Mouse (Mus musculus): Measurements from ENCODE around the gene Mthfr. TPM values are rescaled to one million over a fixed set of nuclear protein-coding genes. Genes with fewer than 3 reads are reported as not detected.

Gene Mthfr
- 23.3 and 25.8 TPM in 2 replicates for polyA plus RNA-seq (2016; fragmentation: Nextera tagmentation; extraction: Ambion mirVana)

GRCm38 (mm10) chr4:148038600-148039253, at the start of gene Mthfr, which contains the start of gene Clcn6:
Gene Mthfr, plus strand, starts transcription at chr4:148039077.
Gene Clcn6, minus strand, starts transcription at chr4:148038821.
- H3K27me3 ChIP-seq (ENCODE audit: low read depth, poor library complexity, severe bottlenecking): no peaks in the 10 kb centered on the region
- H3K4me1 ChIP-seq: peaks cover 49% of the 10 kb centered on the region
- under 1% methylated on average over 54 of the region's 54 CpGs for WGBS
- peak within 1 kb of the TSS; percentile 70 for H3K4me3 ChIP-seq
- H3K9me3 ChIP-seq (replicated peaks): no peaks in the 10 kb centered on the region
- peak; percentile 99 for DNase-seq (ENCODE audit: low spot score)
- H3K27ac ChIP-seq: peak within 1 kb of the TSS; percentile 86
- peaks cover 40% of the 10 kb centered on the region for H3K36me3 ChIP-seq

GRCm38 (mm10) chr4:147993571-147994095, 45.2 kb upstream of the Mthfr start:
- WGBS: 71% methylated on average over 7 of the region's 7 CpGs
- DNase-seq (ENCODE audit: low spot score): no peak
- H3K27me3 ChIP-seq (ENCODE audit: low read depth, poor library complexity, severe bottlenecking): no peaks in the 10 kb centered on the region
- no peaks in the 10 kb centered on the region for H3K4me1 ChIP-seq
- no peak overlapping the region for H3K27ac ChIP-seq
- H3K36me3 ChIP-seq: no peaks in the 10 kb centered on the region
- H3K4me3 ChIP-seq: no peak overlapping the region
- H3K9me3 ChIP-seq (replicated peaks): no peaks in the 10 kb centered on the region

- no peak overlapping the region for H3K27ac ChIP-seq
- no peaks in the 10 kb centered on the region for H3K9me3 ChIP-seq (replicated peaks)
- no peaks in the 10 kb centered on the region for H3K27me3 ChIP-seq (ENCODE audit: low read depth, poor library complexity, severe bottlenecking)
- no peaks in the 10 kb centered on the region for H3K36me3 ChIP-seq
- DNase-seq (ENCODE audit: low spot score): no peak
- 85% methylated on average over 3 of the region's 3 CpGs for WGBS
- H3K4me3 ChIP-seq: no peak overlapping the region
- H3K4me1 ChIP-seq: no peaks in the 10 kb centered on the region
These were observed 43.6 kb upstream of the Mthfr start for GRCm38 (mm10) chr4:147995311-147995710.

- Histone ChIP-seq H3K9me3 (replicated peaks) (no peaks in the 10 kb centered on the region), H3K4me3 (no peak within 1 kb of the TSS), H3K27ac (no peak within 1 kb of the TSS), H3K36me3 (peaks cover 21% of the 10 kb centered on the region), H3K4me1 (peaks cover 16% of the 10 kb centered on the region), H3K27me3 (ENCODE audit: low read depth, poor library complexity, severe bottlenecking) (no peaks in the 10 kb centered on the region)
- no peak for DNase-seq (ENCODE audit: low spot score)
- 38% methylated on average over 12 of the region's 12 CpGs for WGBS
These were observed 38.6 kb upstream of the Mthfr start, which contains the start of gene Nppa for GRCm38 (mm10) chr4:148000202-148000772. Gene Nppa, plus strand, starts transcription at chr4:148000722.

GRCm38 (mm10) chr4:148001013-148001789, 37.7 kb upstream of the Mthfr start:
- Histone ChIP-seq H3K27me3 (ENCODE audit: low read depth, poor library complexity, severe bottlenecking) (no peaks in the 10 kb centered on the region), H3K27ac (no peak overlapping the region), H3K36me3 (peaks cover 30% of the 10 kb centered on the region), H3K4me1 (peaks cover 19% of the 10 kb centered on the region), H3K9me3 (replicated peaks) (no peaks in the 10 kb centered on the region), H3K4me3 (no peak overlapping the region)
- no peak for DNase-seq (ENCODE audit: low spot score)
- 86% methylated on average over 17 of the region's 17 CpGs for WGBS

DNA sequence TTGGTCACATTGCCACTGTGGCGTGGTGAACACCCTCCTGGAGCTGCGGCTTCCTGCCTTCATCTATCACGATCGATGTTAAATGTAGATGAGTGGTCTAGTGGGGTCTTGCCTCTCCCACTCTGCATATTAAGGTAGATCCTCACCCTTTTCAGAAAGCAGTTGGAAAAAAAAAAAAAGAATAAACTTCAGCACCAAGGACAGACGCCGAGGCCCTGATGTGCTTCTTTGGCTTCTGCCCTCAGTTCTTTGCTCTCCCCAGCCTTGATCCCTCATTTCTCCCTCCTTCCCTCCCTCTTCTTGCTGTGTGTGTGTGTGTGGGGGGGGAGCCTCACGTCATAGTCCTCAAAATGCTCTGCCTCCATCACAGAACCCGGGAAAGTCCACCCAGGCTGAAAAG, 37.0 kb upstream of the Mthfr start:
- H3K36me3 ChIP-seq: peaks cover 36% of the 10 kb centered on the region
- H3K27me3 ChIP-seq (ENCODE audit: low read depth, poor library complexity, severe bottlenecking): no peaks in the 10 kb centered on the region
- peaks cover 19% of the 10 kb centered on the region for H3K4me1 ChIP-seq
- H3K4me3 ChIP-seq: no peak overlapping the region
- no peaks in the 10 kb centered on the region for H3K9me3 ChIP-seq (replicated peaks)
- no peak for DNase-seq (ENCODE audit: low spot score)
- 50% methylated on average over 8 of the region's 8 CpGs for WGBS
- H3K27ac ChIP-seq: no peak overlapping the region

GRCm38 (mm10) chr4:148004361-148004760, 34.5 kb upstream of the Mthfr start:
- H3K4me1 ChIP-seq: peaks cover 19% of the 10 kb centered on the region
- peaks cover 61% of the 10 kb centered on the region for H3K36me3 ChIP-seq
- peak; percentile 46 for DNase-seq (ENCODE audit: low spot score)
- H3K4me3 ChIP-seq: no peak overlapping the region
- no peaks in the 10 kb centered on the region for H3K9me3 ChIP-seq (replicated peaks)
- no peaks in the 10 kb centered on the region for H3K27me3 ChIP-seq (ENCODE audit: low read depth, poor library complexity, severe bottlenecking)
- no peak overlapping the region for H3K27ac ChIP-seq
- 70% methylated on average over 7 of the region's 7 CpGs for WGBS

GRCm38 (mm10) chr4:148008412-148008811, 30.5 kb upstream of the Mthfr start:
- Histone ChIP-seq H3K4me1 (peaks cover 19% of the 10 kb centered on the region), H3K27ac (no peak overlapping the region), H3K27me3 (ENCODE audit: low read depth, poor library complexity, severe bottlenecking) (no peaks in the 10 kb centered on the region), H3K9me3 (replicated peaks) (no peaks in the 10 kb centered on the region), H3K36me3 (peaks cover 99% of the 10 kb centered on the region), H3K4me3 (no peak overlapping the region)
- WGBS: 83% methylated on average over 4 of the region's 4 CpGs
- peak; percentile 38 for DNase-seq (ENCODE audit: low spot score)

- H3K9me3 ChIP-seq (replicated peaks): no peaks in the 10 kb centered on the region
- no peak for DNase-seq (ENCODE audit: low spot score)
- peaks cover 10% of the 10 kb centered on the region for H3K4me1 ChIP-seq
- WGBS: 92% methylated on average over 2 of the region's 2 CpGs
- no peak overlapping the region for H3K27ac ChIP-seq
- H3K36me3 ChIP-seq: peaks cover 100% of the 10 kb centered on the region
- no peak overlapping the region for H3K4me3 ChIP-seq
- no peaks in the 10 kb centered on the region for H3K27me3 ChIP-seq (ENCODE audit: low read depth, poor library complexity, severe bottlenecking)
These were observed 29.2 kb upstream of the Mthfr start for GRCm38 (mm10) chr4:148009641-148010040.

- Histone ChIP-seq H3K4me3 (no peak overlapping the region), H3K9me3 (replicated peaks) (no peaks in the 10 kb centered on the region), H3K27ac (no peak overlapping the region), H3K4me1 (no peaks in the 10 kb centered on the region), H3K27me3 (ENCODE audit: low read depth, poor library complexity, severe bottlenecking) (no peaks in the 10 kb centered on the region), H3K36me3 (peaks cover 100% of the 10 kb centered on the region)
- no peak for DNase-seq (ENCODE audit: low spot score)
- WGBS: 82% methylated on average over 3 of the region's 3 CpGs
These were observed 27.5 kb upstream of the Mthfr start for GRCm38 (mm10) chr4:148011332-148011731.

DNA sequence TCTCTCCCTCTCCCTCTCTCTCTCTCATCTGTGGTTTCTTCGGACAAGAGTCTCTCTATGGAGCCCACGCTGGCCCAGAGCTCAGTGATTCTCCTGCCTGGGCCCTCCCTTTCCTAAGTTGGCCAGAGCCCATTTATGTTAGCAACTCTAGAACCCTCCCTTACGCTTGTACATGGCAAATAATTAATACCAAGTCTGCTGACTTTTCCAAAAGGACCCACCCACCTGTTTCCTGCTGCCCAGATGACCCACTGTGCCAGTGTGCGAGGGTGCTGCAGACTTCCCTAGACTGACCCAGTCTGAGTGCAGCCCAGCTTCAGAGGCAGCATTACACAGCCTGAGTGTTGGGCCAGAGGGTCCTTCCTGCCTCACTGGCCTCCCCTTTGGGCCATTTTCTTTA, 26.7 kb upstream of the Mthfr start:
- Histone ChIP-seq H3K27me3 (ENCODE audit: low read depth, poor library complexity, severe bottlenecking) (no peaks in the 10 kb centered on the region), H3K4me3 (no peak overlapping the region), H3K4me1 (no peaks in the 10 kb centered on the region), H3K36me3 (peaks cover 100% of the 10 kb centered on the region), H3K9me3 (replicated peaks) (no peaks in the 10 kb centered on the region), H3K27ac (no peak overlapping the region)
- no peak for DNase-seq (ENCODE audit: low spot score)
- WGBS: 92% methylated on average over 4 of the region's 4 CpGs

DNA sequence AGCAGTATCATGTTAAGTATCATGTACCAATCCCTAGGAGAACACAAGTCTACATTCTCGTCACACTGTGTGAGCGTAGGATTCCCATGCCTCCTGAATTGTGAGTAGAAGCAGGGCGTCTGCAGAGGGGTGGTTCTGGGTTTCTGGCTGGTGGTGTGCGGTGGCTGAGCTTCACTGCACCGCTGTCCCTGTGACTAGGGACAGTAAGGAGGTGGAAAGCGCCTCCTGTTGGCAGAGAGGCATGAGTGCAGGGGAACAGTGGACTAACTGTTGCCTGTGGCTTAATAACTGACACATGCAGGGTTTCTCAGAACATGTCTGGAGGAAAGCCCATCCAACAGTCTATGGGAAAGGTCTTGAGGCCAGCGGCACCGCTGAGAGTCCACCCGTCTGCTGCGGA, 23.5 kb upstream of the Mthfr start:
- WGBS: 88% methylated on average over 10 of the region's 10 CpGs
- Histone ChIP-seq H3K27ac (no peak overlapping the region), H3K4me3 (no peak overlapping the region), H3K4me1 (no peaks in the 10 kb centered on the region), H3K27me3 (ENCODE audit: low read depth, poor library complexity, severe bottlenecking) (no peaks in the 10 kb centered on the region), H3K9me3 (replicated peaks) (no peaks in the 10 kb centered on the region), H3K36me3 (peaks cover 100% of the 10 kb centered on the region)
- DNase-seq (ENCODE audit: low spot score): no peak

GRCm38 (mm10) chr4:148016981-148017380, 21.9 kb upstream of the Mthfr start:
- H3K9me3 ChIP-seq (replicated peaks): no peaks in the 10 kb centered on the region
- H3K4me1 ChIP-seq: no peaks in the 10 kb centered on the region
- peaks cover 100% of the 10 kb centered on the region for H3K36me3 ChIP-seq
- H3K4me3 ChIP-seq: no peak overlapping the region
- 79% methylated on average over 3 of the region's 3 CpGs for WGBS
- H3K27me3 ChIP-seq (ENCODE audit: low read depth, poor library complexity, severe bottlenecking): no peaks in the 10 kb centered on the region
- no peak overlapping the region for H3K27ac ChIP-seq
- no peak for DNase-seq (ENCODE audit: low spot score)

Measured in limb, embryonic 10.5 days (tissue).